Mouse (Mus musculus): ENCODE data around the gene Lhx4.

DNA sequence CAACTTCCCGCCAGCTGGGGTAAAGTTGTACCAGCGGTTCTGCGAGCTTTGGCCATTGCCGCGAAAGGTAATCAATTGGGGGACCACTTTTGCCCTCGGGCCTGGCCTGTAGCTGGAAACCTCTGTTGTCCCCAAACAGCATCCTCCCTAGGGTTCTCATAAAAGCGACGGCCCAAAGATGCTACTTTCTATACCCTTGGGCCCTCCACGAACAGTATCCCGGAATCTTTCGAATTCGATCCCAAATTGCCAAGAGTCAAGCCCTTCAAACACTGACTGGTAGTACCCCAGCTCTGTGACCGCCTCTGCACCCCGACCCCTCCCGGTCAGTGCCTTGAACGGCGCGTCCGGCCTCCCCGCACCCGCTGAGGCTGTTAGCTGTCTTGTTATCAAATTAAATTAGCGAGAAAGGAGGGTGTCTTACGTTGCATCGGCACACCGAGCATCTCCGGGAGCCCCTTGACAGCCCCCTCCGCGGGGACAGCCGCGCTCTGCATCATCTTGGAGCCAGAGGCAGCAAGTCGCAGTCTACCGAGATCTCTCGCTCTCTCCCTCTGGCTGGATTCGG lies 10.0 kb downstream of the Lhx4 start:
- TF ChIP-seq CTCF (conservative IDR thresholded peaks at IDR 0.05; ENCODE audit: insufficient read depth, insufficient read length, low read depth, low read length) (no peak), POLR2A (IDR thresholded peaks at IDR 0.05; ENCODE audit: low read depth, low read length) (no peak)

All from kidney, adult 2 months (tissue).